In the genomic region with DNA sequence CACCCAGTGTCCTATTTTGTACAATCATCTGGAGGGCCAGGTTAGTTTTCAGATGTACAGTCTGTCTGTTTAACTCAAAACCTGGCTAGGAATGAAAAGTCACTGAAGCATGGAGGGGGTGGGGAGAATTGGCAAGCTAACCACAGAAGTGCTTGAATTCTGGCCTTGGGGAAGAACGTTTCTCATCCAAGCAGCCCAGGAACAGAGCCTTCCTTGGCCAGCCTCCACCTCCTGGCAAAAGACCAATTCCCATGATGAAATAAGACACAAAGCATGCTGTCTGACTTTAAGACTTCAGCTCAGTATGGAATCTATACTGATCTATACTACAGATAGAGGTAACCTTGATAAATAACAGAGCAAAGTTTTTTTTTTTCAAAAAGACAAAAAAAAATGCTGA, we compare ENCODE assay signal across 8 mouse cellular contexts.
DNase-seq lines count a peak whose midpoint lies in the region; TF ChIP-seq lines count a peak whose summit lies in the region.
"Had no signal": no experiment of that assay in that cellular context is flagged by ENCODE, and none has a peak within 500 bp of the region (broad histone marks: within the 10 kb centered on the region; RNA-seq: fewer than 3 reads in every experiment).

No protein-coding gene starts in this region.

- no peak for TF ChIP-seq POLR2A in lung, adult 2 months (IDR thresholded peaks at IDR 0.05; ENCODE audit: borderline replicate concordance, extremely low read depth, low read depth, low read length)

- peak; percentile 70 to 79 for DNase-seq in lung, adult 18-20 months
- no peak for DNase-seq in lung, adult 2 months
- DNase-seq in brain, embryonic 18.5 days (ENCODE audit: low read depth, low spot score) = peak; percentile 30
- peak; percentile 32 to 48 for DNase-seq in frontal cortex, postnatal 14 days (ENCODE audit: low spot score in 2 of 2)
- peak; percentile 57 to 66 for DNase-seq in kidney, postnatal 4 days
- DNase-seq in right cerebral cortex, postnatal 10 days (ENCODE audit: low spot score in 2 of 2) = peak; percentile 81 to 86
- DNase-seq in natural killer cell, adult 2 months (ENCODE audit: low spot score in 2 of 2) = no peak

- TF ChIP-seq CTCF in lung, adult 2 months (IDR thresholded peaks at IDR 0.05; ENCODE audit: insufficient read depth, low read length) = no peak

- H3K4me3 ChIP-seq in lung, adult 2 months (replicated peaks; ENCODE audit: extremely low read depth, low read depth, low read length) = no peak overlapping the region
- H3K4me3 ChIP-seq: neural tube, embryonic 13.5 days had no signal

- WGBS in lung, adult 2 months = 3% methylated on average over 1 of the region's 1 CpGs

- H3K4me1 ChIP-seq in lung, adult 2 months (ENCODE audit: control insufficient read depth, insufficient read depth, low read length) = peaks cover 6% of the 10 kb centered on the region

Comparison
In these comparisons a context has a peak if more than half of its experiments do, and no peak if none do; other contexts are left out.
1. DNase-seq: peak in lung, adult 18-20 months (2 of 2), brain, embryonic 18.5 days (single experiment), frontal cortex, postnatal 14 days (2 of 2), kidney, postnatal 4 days (2 of 2) and right cerebral cortex, postnatal 10 days (2 of 2); none in lung, adult 2 months (single experiment) and natural killer cell, adult 2 months (0 of 2).